Mouse (Mus musculus): Measurements from ENCODE around the gene Prss23. TPM values are rescaled to one million over a fixed set of nuclear protein-coding genes. Genes with fewer than 3 reads are reported as not detected.

Gene Prss23
- total and polyA plus RNA-seq, 2 experiments, result 5.5 to 6.0 TPM

DNA sequence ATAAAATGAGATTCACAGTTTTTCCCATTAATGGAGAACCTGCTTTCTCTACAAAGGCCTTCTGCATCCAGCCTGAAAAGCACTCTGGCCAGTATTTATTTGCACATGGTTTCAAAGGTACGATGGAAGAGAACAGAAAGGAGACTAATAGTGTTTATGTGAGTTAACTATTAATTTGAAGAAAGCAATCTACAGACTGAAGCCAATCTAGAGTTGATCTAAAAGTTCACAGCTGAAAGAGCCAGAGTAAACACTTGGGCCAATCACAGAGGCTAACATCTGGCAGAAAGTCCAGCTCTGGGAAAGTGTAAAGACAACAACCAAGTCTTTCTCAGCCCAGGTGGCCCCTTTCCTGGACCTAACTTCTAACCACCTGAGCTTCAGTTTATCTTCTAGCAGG, 27.1 kb upstream of the Prss23 start:
- H3K4me3 ChIP-seq (ENCODE audit: insufficient read depth, low read depth, low read length), result no peak overlapping the region
- H3K4me1 ChIP-seq (ENCODE audit: control insufficient read depth, insufficient read depth, low read length), result peaks cover 10% of the 10 kb centered on the region; the same call in 1 of the 2 replicates
- no peak overlapping the region for H3K27ac ChIP-seq (replicated peaks; ENCODE audit: insufficient read depth, low read depth, low read length)
- H3K79me2 ChIP-seq (ENCODE audit: control insufficient read depth, insufficient read depth, low read length), result no peaks in the 10 kb centered on the region
- no peaks in the 10 kb centered on the region for H3K36me3 ChIP-seq (ENCODE audit: control insufficient read depth, insufficient read depth, low read length)
- WGBS, result 9% methylated on average over 1 of the region's 1 CpGs
- no peak overlapping the region for H3K9ac ChIP-seq (ENCODE audit: low read depth, low read length)
- DNase-seq (ENCODE audit: extremely low read depth, low read depth, low spot score), result peak; percentile 92
- TF ChIP-seq POLR2A (IDR thresholded peaks at IDR 0.05; ENCODE audit: extremely low read depth, insufficient read depth, low read length) (no peak), CTCF (IDR thresholded peaks at IDR 0.05; ENCODE audit: low read depth, low read length) (no peak)
- peaks cover 9% of the 10 kb centered on the region; the same call in 1 of the 2 replicates for H3K27me3 ChIP-seq (ENCODE audit: control insufficient read depth, insufficient read depth, low read length)

DNA sequence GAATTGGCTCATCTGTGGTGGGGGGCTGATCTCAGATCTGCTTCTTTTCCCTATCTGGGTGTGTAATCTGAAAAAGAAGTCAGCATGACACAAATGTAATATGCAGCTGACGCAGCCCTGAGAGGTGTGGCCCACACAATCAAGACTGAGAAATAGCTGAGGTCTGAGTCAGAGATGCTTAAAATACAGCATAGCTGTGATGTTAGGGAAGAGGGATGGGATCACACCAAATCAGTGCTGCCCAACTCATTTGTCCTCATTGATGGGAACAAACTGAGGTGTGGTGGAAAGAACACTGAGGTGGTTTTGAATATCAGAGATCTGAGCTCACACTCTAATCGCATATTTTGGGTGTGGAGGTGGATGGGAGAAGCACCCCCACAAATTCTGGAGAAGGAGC, 14.0 kb upstream of the Prss23 start:
- H3K4me3 ChIP-seq (ENCODE audit: insufficient read depth, low read depth, low read length), result no peak overlapping the region
- no peaks in the 10 kb centered on the region for H3K36me3 ChIP-seq (ENCODE audit: control insufficient read depth, insufficient read depth, low read length)
- TF ChIP-seq CTCF (IDR thresholded peaks at IDR 0.05; ENCODE audit: low read depth, low read length) (no peak), POLR2A (IDR thresholded peaks at IDR 0.05; ENCODE audit: extremely low read depth, insufficient read depth, low read length) (no peak)
- 87% methylated on average over 2 of the region's 2 CpGs for WGBS
- H3K79me2 ChIP-seq (ENCODE audit: control insufficient read depth, insufficient read depth, low read length), result no peaks in the 10 kb centered on the region
- H3K4me1 ChIP-seq (ENCODE audit: control insufficient read depth, insufficient read depth, low read length), result no peaks in the 10 kb centered on the region
- no peak for DNase-seq (ENCODE audit: extremely low read depth, low read depth, low spot score)
- peaks cover 3% of the 10 kb centered on the region; the same call in 1 of the 2 replicates for H3K27me3 ChIP-seq (ENCODE audit: control insufficient read depth, insufficient read depth, low read length)
- H3K9ac ChIP-seq (ENCODE audit: low read depth, low read length), result no peak overlapping the region
- no peak overlapping the region for H3K27ac ChIP-seq (replicated peaks; ENCODE audit: insufficient read depth, low read depth, low read length)

GRCm38 (mm10) chr7:89539391-89539790, 12.4 kb upstream of the Prss23 start:
- Histone ChIP-seq H3K9ac (ENCODE audit: low read depth, low read length) (no peak overlapping the region), H3K27me3 (ENCODE audit: control insufficient read depth, insufficient read depth, low read length) (peaks cover 3% of the 10 kb centered on the region; the same call in 1 of the 2 replicates), H3K4me3 (ENCODE audit: insufficient read depth, low read depth, low read length) (no peak overlapping the region), H3K4me1 (ENCODE audit: control insufficient read depth, insufficient read depth, low read length) (no peaks in the 10 kb centered on the region), H3K27ac (replicated peaks; ENCODE audit: insufficient read depth, low read depth, low read length) (no peak overlapping the region), H3K79me2 (ENCODE audit: control insufficient read depth, insufficient read depth, low read length) (no peaks in the 10 kb centered on the region), H3K36me3 (ENCODE audit: control insufficient read depth, insufficient read depth, low read length) (no peaks in the 10 kb centered on the region)
- 84% methylated on average over 6 of the region's 6 CpGs for WGBS
- TF ChIP-seq POLR2A (IDR thresholded peaks at IDR 0.05; ENCODE audit: extremely low read depth, insufficient read depth, low read length), result no peak
- no peak for TF ChIP-seq CTCF (IDR thresholded peaks at IDR 0.05; ENCODE audit: low read depth, low read length)
- DNase-seq (ENCODE audit: extremely low read depth, low read depth, low spot score), result no peak

- Histone ChIP-seq H3K79me2 (ENCODE audit: control insufficient read depth, insufficient read depth, low read length) (no peaks in the 10 kb centered on the region), H3K27ac (replicated peaks; ENCODE audit: insufficient read depth, low read depth, low read length) (no peak overlapping the region), H3K4me1 (ENCODE audit: control insufficient read depth, insufficient read depth, low read length) (no peaks in the 10 kb centered on the region), H3K36me3 (ENCODE audit: control insufficient read depth, insufficient read depth, low read length) (no peaks in the 10 kb centered on the region), H3K9ac (ENCODE audit: low read depth, low read length) (no peak overlapping the region), H3K4me3 (ENCODE audit: insufficient read depth, low read depth, low read length) (no peak overlapping the region), H3K27me3 (ENCODE audit: control insufficient read depth, insufficient read depth, low read length) (no peaks in the 10 kb centered on the region)
- TF ChIP-seq CTCF (IDR thresholded peaks at IDR 0.05; ENCODE audit: low read depth, low read length), result no peak
- no peak for TF ChIP-seq POLR2A (IDR thresholded peaks at IDR 0.05; ENCODE audit: extremely low read depth, insufficient read depth, low read length)
- no peak for DNase-seq (ENCODE audit: extremely low read depth, low read depth, low spot score)
- 84% methylated on average over 4 of the region's 4 CpGs for WGBS
These were observed 456 bp upstream of the Prss23 start for GRCm38 (mm10) chr7:89527430-89527856.

DNA sequence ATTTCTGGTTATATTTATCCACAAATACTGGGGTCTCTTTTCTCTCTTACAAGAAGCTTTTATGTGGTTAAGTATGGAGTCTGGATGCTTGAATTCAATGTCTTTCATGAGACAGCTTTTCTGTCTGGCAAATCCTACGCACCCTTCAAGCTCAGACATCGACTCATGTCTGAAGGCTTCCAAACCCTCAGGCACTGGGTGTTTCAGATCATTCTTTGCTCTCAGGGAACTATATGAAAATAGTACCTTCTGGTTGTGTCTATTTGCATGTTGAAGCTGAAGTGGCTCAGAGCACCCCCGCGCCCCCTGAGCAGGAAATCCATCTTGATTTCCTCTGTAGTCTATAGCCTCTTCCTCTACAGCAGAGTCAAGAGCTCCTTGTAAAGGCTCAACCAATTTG, 3.2 kb downstream of the Prss23 start:
- H3K4me3 ChIP-seq (ENCODE audit: insufficient read depth, low read depth, low read length), result no peak overlapping the region
- TF ChIP-seq POLR2A (IDR thresholded peaks at IDR 0.05; ENCODE audit: extremely low read depth, insufficient read depth, low read length) (no peak), CTCF (IDR thresholded peaks at IDR 0.05; ENCODE audit: low read depth, low read length) (no peak)
- DNase-seq (ENCODE audit: extremely low read depth, low read depth, low spot score), result no peak

GRCm38 (mm10) chr7:89522170-89522569, 4.8 kb downstream of the Prss23 start:
- 48% methylated on average over 10 of the region's 10 CpGs for WGBS
- no peak overlapping the region for H3K27ac ChIP-seq (replicated peaks; ENCODE audit: insufficient read depth, low read depth, low read length)
- H3K4me1 ChIP-seq (ENCODE audit: control insufficient read depth, insufficient read depth, low read length), result no peaks in the 10 kb centered on the region
- TF ChIP-seq POLR2A (IDR thresholded peaks at IDR 0.05; ENCODE audit: extremely low read depth, insufficient read depth, low read length) (no peak), CTCF (IDR thresholded peaks at IDR 0.05; ENCODE audit: low read depth, low read length) (no peak)
- H3K79me2 ChIP-seq (ENCODE audit: control insufficient read depth, insufficient read depth, low read length), result no peaks in the 10 kb centered on the region
- no peak for DNase-seq (ENCODE audit: extremely low read depth, low read depth, low spot score)
- H3K36me3 ChIP-seq (ENCODE audit: control insufficient read depth, insufficient read depth, low read length), result no peaks in the 10 kb centered on the region
- H3K9ac ChIP-seq (ENCODE audit: low read depth, low read length), result no peak overlapping the region
- peaks cover 10% of the 10 kb centered on the region; the same call in 1 of the 2 replicates for H3K27me3 ChIP-seq (ENCODE audit: control insufficient read depth, insufficient read depth, low read length)
- no peak overlapping the region for H3K4me3 ChIP-seq (ENCODE audit: insufficient read depth, low read depth, low read length)

More for the DNA sequence above, 3.2 kb downstream of the Prss23 start:
- Histone ChIP-seq H3K27ac (replicated peaks; ENCODE audit: insufficient read depth, low read depth, low read length) (no peak overlapping the region), H3K9ac (ENCODE audit: low read depth, low read length) (no peak overlapping the region), H3K27me3 (ENCODE audit: control insufficient read depth, insufficient read depth, low read length) (peaks cover 3% of the 10 kb centered on the region; the same call in 1 of the 2 replicates), H3K36me3 (ENCODE audit: control insufficient read depth, insufficient read depth, low read length) (no peaks in the 10 kb centered on the region), H3K79me2 (ENCODE audit: control insufficient read depth, insufficient read depth, low read length) (no peaks in the 10 kb centered on the region), H3K4me1 (ENCODE audit: control insufficient read depth, insufficient read depth, low read length) (no peaks in the 10 kb centered on the region)
- WGBS, result 94% methylated on average over 4 of the region's 4 CpGs
